Mouse (Mus musculus): Measurements from ENCODE around the gene Tnfsf18. TPM values are rescaled to one million over a fixed set of nuclear protein-coding genes. Genes with fewer than 3 reads are reported as not detected.

Gene Tnfsf18
- polyA plus RNA-seq, 1 experiment from 2014 or later: not detected

DNA sequence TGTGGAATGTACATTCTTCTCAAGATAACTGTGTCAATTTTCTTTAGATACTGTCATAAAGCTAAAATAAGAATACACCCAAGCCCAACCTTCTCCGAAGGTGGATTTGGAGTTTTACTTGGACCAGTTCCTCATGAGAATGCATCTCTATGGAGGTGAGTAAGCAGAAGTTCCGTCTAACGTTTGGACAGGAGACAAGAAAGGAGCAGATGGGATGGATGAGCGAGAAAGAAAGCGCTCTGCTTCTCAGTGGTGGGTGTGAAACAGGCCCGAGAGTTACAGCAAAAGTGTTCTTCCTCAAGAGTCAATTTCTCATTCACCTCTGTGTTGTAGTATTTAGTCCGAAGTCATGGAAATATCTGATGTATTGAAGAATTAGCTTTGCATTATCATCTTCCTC is 2.7 kb upstream of the Tnfsf18 start:
- no peaks in the 10 kb centered on the region for H3K36me3 ChIP-seq (ENCODE audit: control insufficient read depth, insufficient read depth, low read length)
- H3K27me3 ChIP-seq (ENCODE audit: control insufficient read depth, insufficient read depth, low read length): no peaks in the 10 kb centered on the region
- ATAC-seq (ENCODE audit: low FRiP score, low TSS enrichment): no peak
- H3K4me1 ChIP-seq (ENCODE audit: control insufficient read depth, insufficient read depth, low read length): no peaks in the 10 kb centered on the region
- H3K4me3 ChIP-seq (replicated peaks; ENCODE audit: low read depth, low read length): no peak overlapping the region
- H3K9ac ChIP-seq (replicated peaks; ENCODE audit: low read length): no peak overlapping the region
- DNase-seq: no peak
- no peaks in the 10 kb centered on the region for H3K9me3 ChIP-seq (ENCODE audit: control insufficient read depth, low read length)
- WGBS: 89% methylated on average over 7 of the region's 7 CpGs
- no peak overlapping the region for H3K4me2 ChIP-seq (ENCODE audit: low read length)
- H3K27ac ChIP-seq (replicated peaks; ENCODE audit: low read depth, low read length): no peak overlapping the region

DNA sequence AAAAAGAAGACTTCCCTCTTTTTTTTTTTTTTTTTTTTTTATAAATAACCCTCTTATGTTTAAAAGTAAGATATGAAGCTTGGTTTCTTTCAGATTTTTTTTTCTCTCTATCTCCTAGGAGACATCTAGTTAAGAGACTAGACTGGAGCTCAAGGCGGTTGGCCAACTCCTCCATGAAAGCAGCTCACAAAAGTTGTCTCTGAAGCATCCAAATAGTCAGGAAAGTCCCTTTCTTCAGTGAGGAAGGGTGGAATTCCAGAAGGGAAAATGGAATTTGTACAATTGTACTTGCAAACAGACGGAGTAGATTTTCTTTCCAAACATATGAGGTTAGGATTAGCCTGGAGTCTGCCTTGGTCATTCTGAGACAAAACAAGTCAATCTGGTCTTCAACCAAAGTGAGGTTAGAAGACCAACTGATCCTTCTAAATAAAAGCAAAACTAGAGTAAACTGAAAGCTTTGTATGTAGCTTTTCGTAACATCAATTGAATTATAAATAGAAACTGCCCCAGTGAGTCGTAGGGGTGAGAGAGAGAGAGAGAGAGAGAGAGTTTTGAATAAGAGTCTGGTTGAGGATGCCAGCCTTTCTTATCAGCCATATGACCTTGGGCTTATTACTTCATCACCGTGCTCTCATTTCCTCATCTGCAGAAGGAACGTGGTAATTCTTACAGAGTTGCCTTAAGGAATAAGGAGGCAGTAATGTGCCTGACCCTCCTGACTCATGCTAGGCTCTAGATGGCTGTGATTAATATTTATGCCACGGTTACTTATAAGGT is 2.6 kb downstream of the Tnfsf18 start:
- H3K27me3 ChIP-seq (ENCODE audit: control insufficient read depth, insufficient read depth, low read length): no peaks in the 10 kb centered on the region
- no peak overlapping the region for H3K27ac ChIP-seq (replicated peaks; ENCODE audit: low read depth, low read length)
- H3K4me1 ChIP-seq (ENCODE audit: control insufficient read depth, insufficient read depth, low read length): no peaks in the 10 kb centered on the region
- H3K9ac ChIP-seq (replicated peaks; ENCODE audit: low read length): no peak overlapping the region
- DNase-seq (no peak), ATAC-seq (ENCODE audit: low FRiP score, low TSS enrichment) (no peak)
- no peaks in the 10 kb centered on the region for H3K36me3 ChIP-seq (ENCODE audit: control insufficient read depth, insufficient read depth, low read length)
- H3K9me3 ChIP-seq (ENCODE audit: control insufficient read depth, low read length): no peaks in the 10 kb centered on the region
- no peak overlapping the region for H3K4me3 ChIP-seq (replicated peaks; ENCODE audit: low read depth, low read length)
- 82% methylated on average over 7 of the region's 7 CpGs for WGBS
- H3K4me2 ChIP-seq (ENCODE audit: low read length): no peak overlapping the region

DNA sequence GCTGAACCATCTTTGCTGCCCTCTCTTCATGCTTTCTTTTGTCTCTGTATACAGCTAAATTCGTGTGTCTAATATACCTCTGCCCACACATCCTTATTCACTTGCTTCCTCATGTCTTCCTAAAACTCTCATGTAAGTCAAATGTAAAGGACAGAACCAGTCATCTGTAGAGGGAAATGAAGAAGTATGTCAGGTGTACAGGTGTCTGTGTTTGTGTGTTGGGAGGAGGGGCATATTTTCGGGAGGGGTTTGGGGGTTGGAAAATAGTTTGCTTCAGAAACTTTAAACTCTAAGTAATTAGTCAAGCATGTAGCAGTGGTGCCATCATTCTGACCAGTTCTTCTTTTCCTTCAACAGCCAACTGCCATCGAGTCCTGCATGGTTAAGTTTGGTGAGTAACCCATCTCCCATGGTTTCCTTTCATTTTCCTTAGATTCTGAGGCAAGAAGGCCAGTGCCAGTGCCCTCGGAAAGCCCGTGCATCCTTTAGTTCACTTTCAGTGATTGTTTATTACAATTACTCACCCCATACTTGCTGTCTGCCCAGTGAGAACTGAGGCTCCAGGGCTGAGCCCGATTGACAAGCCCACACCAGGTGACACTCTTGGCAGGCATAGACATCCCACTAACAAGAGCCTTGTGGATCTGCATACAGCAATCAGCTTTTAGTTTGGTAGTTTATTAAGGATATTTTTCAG is 5.8 kb downstream of the Tnfsf18 start:
- DNase-seq (no peak), ATAC-seq (ENCODE audit: low FRiP score, low TSS enrichment) (no peak)
- Histone ChIP-seq H3K9ac (replicated peaks; ENCODE audit: low read length) (no peak overlapping the region), H3K27me3 (ENCODE audit: control insufficient read depth, insufficient read depth, low read length) (no peaks in the 10 kb centered on the region), H3K4me2 (ENCODE audit: low read length) (no peak overlapping the region), H3K4me1 (ENCODE audit: control insufficient read depth, insufficient read depth, low read length) (no peaks in the 10 kb centered on the region), H3K4me3 (replicated peaks; ENCODE audit: low read depth, low read length) (no peak overlapping the region), H3K9me3 (ENCODE audit: control insufficient read depth, low read length) (no peaks in the 10 kb centered on the region), H3K36me3 (ENCODE audit: control insufficient read depth, insufficient read depth, low read length) (no peaks in the 10 kb centered on the region), H3K27ac (replicated peaks; ENCODE audit: low read depth, low read length) (no peak overlapping the region)
- WGBS: 90% methylated on average over 6 of the region's 6 CpGs

DNA sequence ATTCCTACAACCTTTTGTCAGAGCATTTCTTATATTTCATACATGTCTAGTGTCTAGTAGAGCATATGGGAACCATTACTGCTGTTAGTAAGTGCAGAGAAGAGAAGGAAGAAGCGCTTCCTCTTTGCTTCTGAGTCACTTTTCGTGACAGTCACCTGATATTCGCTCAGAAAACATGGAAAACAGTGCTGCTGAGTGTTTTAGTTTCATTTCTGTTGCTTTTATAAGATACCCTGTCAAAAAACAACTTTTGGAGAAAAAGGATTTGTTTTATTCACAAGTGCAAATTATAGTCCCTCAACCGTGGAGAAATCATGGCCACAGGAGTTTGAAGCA is 6.3 kb downstream of the Tnfsf18 start:
- no peaks in the 10 kb centered on the region for H3K9me3 ChIP-seq (ENCODE audit: control insufficient read depth, low read length)
- no peak for DNase-seq
- WGBS: 95% methylated on average over 4 of the region's 4 CpGs
- no peaks in the 10 kb centered on the region for H3K36me3 ChIP-seq (ENCODE audit: control insufficient read depth, insufficient read depth, low read length)
- no peak overlapping the region for H3K9ac ChIP-seq (replicated peaks; ENCODE audit: low read length)
- H3K4me2 ChIP-seq (ENCODE audit: low read length): no peak overlapping the region
- no peak overlapping the region for H3K27ac ChIP-seq (replicated peaks; ENCODE audit: low read depth, low read length)
- H3K27me3 ChIP-seq (ENCODE audit: control insufficient read depth, insufficient read depth, low read length): no peaks in the 10 kb centered on the region
- H3K4me1 ChIP-seq (ENCODE audit: control insufficient read depth, insufficient read depth, low read length): no peaks in the 10 kb centered on the region
- ATAC-seq (ENCODE audit: low FRiP score, low TSS enrichment): no peak
- no peak overlapping the region for H3K4me3 ChIP-seq (replicated peaks; ENCODE audit: low read depth, low read length)

DNA sequence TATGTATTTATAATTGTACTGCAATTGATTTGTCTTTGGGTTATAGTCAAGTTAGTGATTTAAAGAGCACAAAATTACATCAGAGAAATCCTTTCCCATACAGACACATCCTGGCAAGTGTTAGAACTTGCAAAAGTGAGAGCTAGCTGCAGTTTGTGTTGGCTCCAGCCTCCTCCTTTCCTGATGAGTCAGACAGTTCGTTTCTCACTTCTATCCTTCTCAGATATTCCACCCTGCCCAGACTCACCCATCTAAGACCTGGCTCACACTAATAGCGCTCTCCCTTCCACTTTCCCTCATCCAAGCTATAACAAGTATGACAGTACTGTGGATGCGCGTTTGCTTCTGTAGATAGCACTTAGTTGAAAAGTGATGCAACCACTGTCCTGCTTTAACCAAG is 11.9 kb downstream of the Tnfsf18 start:
- Histone ChIP-seq H3K4me2 (ENCODE audit: low read length) (no peak overlapping the region), H3K27ac (replicated peaks; ENCODE audit: low read depth, low read length) (no peak overlapping the region), H3K9me3 (ENCODE audit: control insufficient read depth, low read length) (no peaks in the 10 kb centered on the region), H3K9ac (replicated peaks; ENCODE audit: low read length) (no peak overlapping the region), H3K4me3 (replicated peaks; ENCODE audit: low read depth, low read length) (no peak overlapping the region), H3K27me3 (ENCODE audit: control insufficient read depth, insufficient read depth, low read length) (no peaks in the 10 kb centered on the region), H3K36me3 (ENCODE audit: control insufficient read depth, insufficient read depth, low read length) (no peaks in the 10 kb centered on the region), H3K4me1 (ENCODE audit: control insufficient read depth, insufficient read depth, low read length) (no peaks in the 10 kb centered on the region)
- ATAC-seq (ENCODE audit: low FRiP score, low TSS enrichment) (no peak), DNase-seq (no peak)
- 92% methylated on average over 4 of the region's 4 CpGs for WGBS

DNA sequence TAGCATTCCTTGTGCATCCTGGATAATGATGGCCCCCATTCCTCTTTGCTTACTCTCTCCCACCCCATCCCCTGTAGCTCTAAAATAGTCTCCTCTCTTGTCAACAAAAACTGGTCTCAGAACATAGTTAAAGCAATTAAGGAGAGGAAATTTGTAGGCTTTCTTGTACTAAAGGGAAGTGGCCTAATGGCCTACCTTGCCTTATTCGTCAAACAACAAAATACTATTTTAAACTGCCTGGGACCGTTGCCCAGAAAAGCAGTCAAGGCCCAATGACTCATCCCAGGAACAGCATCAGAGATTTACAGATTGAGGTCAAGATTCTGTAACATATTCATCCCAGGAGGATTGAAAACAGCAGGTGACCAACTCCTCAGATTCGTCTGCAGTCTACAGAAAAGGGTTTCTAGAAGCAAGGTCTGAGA is 13.2 kb downstream of the Tnfsf18 start:
- Histone ChIP-seq H3K27me3 (ENCODE audit: control insufficient read depth, insufficient read depth, low read length) (no peaks in the 10 kb centered on the region), H3K27ac (replicated peaks; ENCODE audit: low read depth, low read length) (no peak overlapping the region), H3K36me3 (ENCODE audit: control insufficient read depth, insufficient read depth, low read length) (no peaks in the 10 kb centered on the region), H3K9me3 (ENCODE audit: control insufficient read depth, low read length) (no peaks in the 10 kb centered on the region), H3K9ac (replicated peaks; ENCODE audit: low read length) (no peak overlapping the region), H3K4me2 (ENCODE audit: low read length) (no peak overlapping the region), H3K4me1 (ENCODE audit: control insufficient read depth, insufficient read depth, low read length) (no peaks in the 10 kb centered on the region), H3K4me3 (replicated peaks; ENCODE audit: low read depth, low read length) (no peak overlapping the region)
- ATAC-seq (ENCODE audit: low FRiP score, low TSS enrichment) (no peak), DNase-seq (peak; percentile 24)
- 71% methylated on average over 3 of the region's 3 CpGs for WGBS

DNA sequence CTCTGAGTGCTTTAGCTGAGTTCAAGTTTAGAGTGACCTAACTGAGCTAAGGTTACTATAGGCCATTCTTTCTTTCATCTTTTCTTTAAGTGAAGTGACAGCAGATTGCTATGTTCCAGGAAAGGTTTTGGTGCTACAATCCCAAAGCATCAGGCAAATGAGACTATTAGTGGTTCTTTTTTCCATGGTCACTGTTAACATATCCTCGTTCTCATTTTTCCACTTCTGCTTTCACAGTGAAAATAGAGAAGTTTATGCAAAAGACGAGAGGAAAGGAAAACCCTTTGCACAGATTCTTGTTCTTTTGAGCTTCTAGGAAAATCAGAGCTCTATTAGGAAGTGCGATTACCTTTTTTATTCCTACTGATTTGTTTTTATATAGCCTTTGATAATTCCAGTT is 22.9 kb downstream of the Tnfsf18 start:
- no peak overlapping the region for H3K4me3 ChIP-seq (replicated peaks; ENCODE audit: low read depth, low read length)
- ATAC-seq (ENCODE audit: low FRiP score, low TSS enrichment): no peak
- no peaks in the 10 kb centered on the region for H3K36me3 ChIP-seq (ENCODE audit: control insufficient read depth, insufficient read depth, low read length)
- no peak overlapping the region for H3K4me2 ChIP-seq (ENCODE audit: low read length)
- no peaks in the 10 kb centered on the region for H3K4me1 ChIP-seq (ENCODE audit: control insufficient read depth, insufficient read depth, low read length)
- H3K9ac ChIP-seq (replicated peaks; ENCODE audit: low read length): no peak overlapping the region
- no peak for DNase-seq
- no peaks in the 10 kb centered on the region for H3K27me3 ChIP-seq (ENCODE audit: control insufficient read depth, insufficient read depth, low read length)
- WGBS: 90% methylated on average over 3 of the region's 3 CpGs
- no peak overlapping the region for H3K27ac ChIP-seq (replicated peaks; ENCODE audit: low read depth, low read length)
- no peaks in the 10 kb centered on the region for H3K9me3 ChIP-seq (ENCODE audit: control insufficient read depth, low read length)

DNA sequence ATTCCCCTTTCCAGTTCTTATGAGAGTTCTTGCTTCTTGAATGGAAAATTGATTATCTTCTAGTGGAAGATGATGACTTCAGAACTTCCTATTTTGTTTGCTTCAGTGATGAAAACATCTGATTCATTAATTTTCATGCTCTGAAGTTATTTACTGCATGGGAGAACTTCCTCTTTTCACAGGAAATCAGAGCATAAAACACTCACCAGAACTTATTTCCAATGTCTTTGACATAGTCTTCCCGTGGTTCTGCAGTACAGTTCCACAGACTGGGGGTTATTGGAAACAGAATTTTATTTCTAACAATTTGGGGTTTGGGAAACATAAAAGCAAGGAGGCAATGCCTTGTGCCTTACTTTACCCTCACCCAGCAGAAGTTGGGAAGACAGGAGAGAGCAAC is 25.8 kb downstream of the Tnfsf18 start:
- Histone ChIP-seq H3K4me3 (replicated peaks; ENCODE audit: low read depth, low read length) (no peak overlapping the region), H3K4me2 (ENCODE audit: low read length) (no peak overlapping the region), H3K9me3 (ENCODE audit: control insufficient read depth, low read length) (no peaks in the 10 kb centered on the region), H3K27me3 (ENCODE audit: control insufficient read depth, insufficient read depth, low read length) (no peaks in the 10 kb centered on the region), H3K27ac (replicated peaks; ENCODE audit: low read depth, low read length) (no peak overlapping the region), H3K4me1 (ENCODE audit: control insufficient read depth, insufficient read depth, low read length) (no peaks in the 10 kb centered on the region), H3K36me3 (ENCODE audit: control insufficient read depth, insufficient read depth, low read length) (no peaks in the 10 kb centered on the region), H3K9ac (replicated peaks; ENCODE audit: low read length) (no peak overlapping the region)
- 90% methylated on average over 1 of the region's 1 CpGs for WGBS
- no peak for ATAC-seq (ENCODE audit: low FRiP score, low TSS enrichment)
- DNase-seq: no peak

DNA sequence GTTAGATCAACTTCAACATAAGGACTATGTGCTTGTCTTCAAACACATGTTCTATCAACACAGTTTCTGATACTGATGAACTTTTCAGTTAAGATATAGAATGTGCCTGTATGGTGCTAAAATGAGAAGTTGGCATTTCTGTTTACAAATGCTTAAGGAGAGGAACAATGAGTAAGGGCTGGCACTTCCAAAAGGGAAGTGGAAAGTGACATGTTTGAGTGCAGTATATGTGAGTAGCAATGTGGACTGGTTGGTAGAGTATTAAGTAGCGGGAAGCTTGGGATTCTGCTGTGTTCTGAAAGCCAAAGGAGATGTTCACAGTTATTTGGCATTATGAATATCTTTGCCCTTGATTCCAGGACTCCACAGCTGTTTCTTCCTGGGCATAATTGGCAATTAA is 33.7 kb downstream of the Tnfsf18 start:
- WGBS: 86% methylated on average over 1 of the region's 1 CpGs

More for the DNA sequence above, 33.7 kb downstream of the Tnfsf18 start:
- Histone ChIP-seq H3K4me2 (ENCODE audit: low read length) (no peak overlapping the region), H3K4me3 (replicated peaks; ENCODE audit: low read depth, low read length) (no peak overlapping the region), H3K27me3 (ENCODE audit: control insufficient read depth, insufficient read depth, low read length) (no peaks in the 10 kb centered on the region), H3K9ac (replicated peaks; ENCODE audit: low read length) (no peak overlapping the region), H3K36me3 (ENCODE audit: control insufficient read depth, insufficient read depth, low read length) (no peaks in the 10 kb centered on the region), H3K9me3 (ENCODE audit: control insufficient read depth, low read length) (no peaks in the 10 kb centered on the region), H3K4me1 (ENCODE audit: control insufficient read depth, insufficient read depth, low read length) (no peaks in the 10 kb centered on the region), H3K27ac (replicated peaks; ENCODE audit: low read depth, low read length) (no peak overlapping the region)
- no peak for ATAC-seq (ENCODE audit: low FRiP score, low TSS enrichment)
- no peak for DNase-seq

Data from midbrain, embryonic 14.5 days (tissue).